Mouse (Mus musculus) liver, adult 2 months (tissue): ENCODE data around the gene Sstr3.

Source experiments
- CTCF ChIP-seq: fragments of 200-500 bp; IDR thresholded peaks from 2 replicates; pipeline ENCODE4 v1.5.1; 2011; ENCODE audit warnings: low read depth, low read length, control low read depth
- POLR2A ChIP-seq: fragments of 200-500 bp; IDR thresholded peaks from 2 replicates; pipeline ENCODE4 v1.6.1; 2011; ENCODE audit warnings: low read length, control low read depth; ENCODE audit not compliant: insufficient read depth; ENCODE audit errors: extremely low read depth

- no peak for TF ChIP-seq CTCF
- TF ChIP-seq POLR2A: no peak
Observed at GRCm38 (mm10) chr15:78530141-78530540, 14.3 kb downstream of the Sstr3 start.
